Mouse (Mus musculus): ENCODE measurements around the gene Igfbp4.

- TF ChIP-seq POLR2A (IDR thresholded peaks at IDR 0.05; ENCODE audit: extremely low read depth, insufficient read depth, low read length) (no peak), CTCF (IDR thresholded peaks at IDR 0.05; ENCODE audit: low read depth, low read length) (no peak)
These were observed 21.6 kb downstream of the Igfbp4 start for GRCm38 (mm10) chr11:99062661-99063060.
